In genomic region chr19:38112575-38112974, GRCm38 (mm10) we compare ENCODE assay signal across 21 mouse cellular contexts. TPM values are rescaled to one million over a fixed set of nuclear protein-coding genes. Genes with fewer than 3 reads are reported as not detected.
"Had no signal": no experiment of that assay in that cellular context is flagged by ENCODE, and none has a peak within 500 bp of the region (broad histone marks: within the 10 kb centered on the region; RNA-seq: fewer than 3 reads in every experiment).

No protein-coding gene starts in this region.

- H3K36me3 ChIP-seq: lung, embryonic 15.5 days; midbrain, embryonic 13.5 days; midbrain, embryonic 15.5 days; neural tube, embryonic 12.5 days; stomach, embryonic 15.5 days had no signal

- H3K27ac ChIP-seq: lung, embryonic 15.5 days; macrophage; midbrain, embryonic 13.5 days; midbrain, embryonic 15.5 days; neural tube, embryonic 12.5 days; stomach, embryonic 15.5 days; stomach, postnatal 0 days had no signal

- H3K4me2 ChIP-seq: lung, embryonic 15.5 days; midbrain, embryonic 11.5 days; midbrain, embryonic 13.5 days; midbrain, embryonic 15.5 days; neural tube, embryonic 12.5 days; stomach, embryonic 15.5 days had no signal

- H3K9ac ChIP-seq: liver, postnatal 0 days; lung, embryonic 15.5 days; midbrain, embryonic 13.5 days; midbrain, embryonic 15.5 days; neural tube, embryonic 12.5 days; stomach, embryonic 15.5 days had no signal

- H3K9me3 ChIP-seq: lung, embryonic 15.5 days; megakaryocyte, embryonic 14.5 days; midbrain, embryonic 13.5 days; midbrain, embryonic 15.5 days; neural tube, embryonic 12.5 days; stomach, embryonic 15.5 days had no signal

- H3K27me3 ChIP-seq: lung, embryonic 15.5 days; midbrain, embryonic 13.5 days; midbrain, embryonic 15.5 days; neural tube, embryonic 12.5 days; stomach, embryonic 15.5 days had no signal

- DNase-seq: liver, postnatal 0 days; lung, adult 2 months; lung, postnatal 14 days; lung, postnatal 36 days; right cerebral cortex, postnatal 14 days; thymus, adult 2 months; thymus, postnatal 25 days; thymus, postnatal 4 days had no signal

- H3K4me3 ChIP-seq: lung, embryonic 15.5 days; megakaryocyte, embryonic 14.5 days; midbrain, embryonic 13.5 days; midbrain, embryonic 15.5 days; neural tube, embryonic 12.5 days; stomach, embryonic 15.5 days had no signal

- H3K4me1 ChIP-seq: lung, embryonic 15.5 days; megakaryocyte, embryonic 14.5 days; midbrain, embryonic 13.5 days; midbrain, embryonic 15.5 days; neural tube, embryonic 12.5 days; stomach, embryonic 15.5 days had no signal

- ATAC-seq: liver, postnatal 0 days; lung, postnatal 0 days; midbrain, embryonic 13.5 days; midbrain, embryonic 15.5 days had no signal

RNA-seq across cellular contexts. Expression of gene Rbp4, which starts 12.5 kb away (rescaled TPM):
- polyA plus RNA-seq: macrophage had no signal

RNA-seq across cellular contexts. Expression of gene Ffar4, which starts 15.7 kb away (rescaled TPM):
- polyA plus RNA-seq: macrophage; midbrain, embryonic 11.5 days; midbrain, embryonic 13.5 days; neural tube, embryonic 12.5 days had no signal

RNA-seq across cellular contexts. Expression of gene Pde6c, which starts 20.0 kb away (rescaled TPM):
- polyA plus RNA-seq: lung, adult 2 months; lung, embryonic 15.5 days; lung, postnatal 0 days; macrophage; neural tube, embryonic 12.5 days; neural tube, embryonic 14.5 days; spleen, adult 2 months; thymus, adult 2 months; urinary bladder, adult 2 months had no signal
